Mouse (Mus musculus) cortical plate, adult 2 months (tissue): ENCODE measurements around the gene Gsdma2.
"Not testable (repeated sequence)": the region's sequence is repeated elsewhere in the genome, so short reads cannot be mapped to it uniquely, and the experiment has no call there.

Experiments
- CTCF ChIP-seq: fragments of 200-500 bp; IDR thresholded peaks from 2 replicates; pipeline ENCODE4 v1.5.1; 2011; ENCODE audit warnings: mild to moderate bottlenecking, control low read depth, low read length; ENCODE audit not compliant: insufficient read depth; ENCODE audit errors: extremely low read depth
- POLR2A ChIP-seq: fragments of 200-500 bp; IDR thresholded peaks from 2 replicates; pipeline ENCODE4 v1.6.1; 2011; ENCODE audit warnings: mild to moderate bottlenecking, low read length, control low read depth; ENCODE audit not compliant: insufficient read depth; ENCODE audit errors: extremely low read depth

- not testable (repeated sequence) for TF ChIP-seq CTCF, POLR2A
These were observed 34.0 kb downstream of the Gsdma2 start for GRCm38 (mm10) chr11:98680595-98680994.
